Mouse (Mus musculus) olfactory bulb, adult 2 months (tissue): ENCODE data around the gene Cog5.

ENCODE experiments used
- CTCF ChIP-seq: fragments of 200-500 bp; IDR thresholded peaks from 2 replicates; pipeline ENCODE4 v1.5.1; 2012; ENCODE audit warnings: low read depth, mild to moderate bottlenecking, low read length, moderate library complexity; ENCODE audit not compliant: insufficient read depth
- POLR2A ChIP-seq: fragments of 200-500 bp; IDR thresholded peaks from 2 replicates; pipeline ENCODE4 v1.6.1; 2012; ENCODE audit warnings: mild to moderate bottlenecking, low read depth, low read length, moderate library complexity; ENCODE audit not compliant: insufficient read depth

DNA sequence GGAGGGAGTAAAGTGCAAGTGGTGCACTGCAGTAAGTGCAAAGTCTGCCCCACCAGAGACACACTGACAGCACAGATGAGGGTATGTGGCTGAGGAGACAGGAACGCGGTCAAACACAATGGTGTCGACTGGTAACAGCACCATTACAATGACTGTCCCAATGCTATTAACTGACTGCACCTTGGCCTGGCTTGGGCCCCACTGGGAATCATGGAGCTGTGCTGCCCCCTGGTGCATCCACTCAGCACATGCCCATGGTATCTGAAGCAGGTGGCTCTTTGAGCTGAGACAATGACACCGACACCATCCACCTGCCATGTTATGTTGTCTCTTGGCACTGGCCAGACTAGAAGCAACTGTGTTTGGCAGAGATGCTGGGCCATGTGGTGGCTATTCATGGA lies 272.0 kb downstream of the Cog5 start:
- TF ChIP-seq CTCF (peak; percentile 52; the same call in 1 of the 2 replicates), POLR2A (no peak)
